Mouse (Mus musculus): Measurements from ENCODE around the gene Mus81. TPM values are rescaled to one million over a fixed set of nuclear protein-coding genes. Genes with fewer than 3 reads are reported as not detected.

Mus81 gene
- total and polyA plus RNA-seq, 3 experiments = 16.0 to 38.0 (median 19.5) TPM

GRCm38 (mm10) chr19:5510031-5511026 is 22.1 kb upstream of the Mus81 start, which contains the start of gene Snx32:
TSS of gene Snx32 (minus strand) at chr19:5510538.
- H3K4me1 ChIP-seq (ENCODE audit: insufficient read depth, low read depth, low read length) = peaks cover 45% of the 10 kb centered on the region
- DNase-seq (ENCODE audit: low spot score) = peak; percentile 99
- H3K27me3 ChIP-seq (ENCODE audit: insufficient read depth, low read length) = no peaks in the 10 kb centered on the region
- H3K9me3 ChIP-seq (replicated peaks) = no peaks in the 10 kb centered on the region
- peaks cover 2% of the 10 kb centered on the region for H3K36me3 ChIP-seq (replicated peaks)
- ATAC-seq (ENCODE audit: extremely low read depth, insufficient number of reproducible peaks, low FRiP score, poor library complexity, severe bottlenecking) = peak; percentile 96
- no peak for TF ChIP-seq CTCF (IDR thresholded peaks at IDR 0.05; ENCODE audit: low read depth, low read length)
- no peak for TF ChIP-seq POLR2AphosphoS5 (IDR thresholded peaks at IDR 0.05; ENCODE audit: insufficient replicate concordance, low read depth, low read length)
- no peak for TF ChIP-seq TAL1 (conservative IDR thresholded peaks at IDR 0.05; ENCODE audit: low read depth, low read length)
- TF ChIP-seq GATA1 (IDR thresholded peaks at IDR 0.05; ENCODE audit: borderline replicate concordance, low read length) = no peak
- no peak for TF ChIP-seq GATA2 (IDR thresholded peaks at IDR 0.05; ENCODE audit: borderline replicate concordance, low read depth, low read length)
- peak within 1 kb of the TSS; percentile 72 for H3K4me3 ChIP-seq (ENCODE audit: low read depth, low read length)

- Histone ChIP-seq H3K36me3 (replicated peaks) (peaks cover 33% of the 10 kb centered on the region), H3K4me1 (ENCODE audit: insufficient read depth, low read depth, low read length) (no peaks in the 10 kb centered on the region), H3K27me3 (ENCODE audit: insufficient read depth, low read length) (no peaks in the 10 kb centered on the region), H3K4me3 (ENCODE audit: low read depth, low read length) (no peak within 1 kb of the TSS), H3K9me3 (replicated peaks) (no peaks in the 10 kb centered on the region)
- no peak for ATAC-seq (ENCODE audit: extremely low read depth, insufficient number of reproducible peaks, low FRiP score, poor library complexity, severe bottlenecking)
- TF ChIP-seq TAL1 (conservative IDR thresholded peaks at IDR 0.05; ENCODE audit: low read depth, low read length) (no peak), GATA1 (IDR thresholded peaks at IDR 0.05; ENCODE audit: borderline replicate concordance, low read length) (no peak), POLR2AphosphoS5 (IDR thresholded peaks at IDR 0.05; ENCODE audit: insufficient replicate concordance, low read depth, low read length) (no peak), CTCF (IDR thresholded peaks at IDR 0.05; ENCODE audit: low read depth, low read length) (no peak), GATA2 (IDR thresholded peaks at IDR 0.05; ENCODE audit: borderline replicate concordance, low read depth, low read length) (no peak)
- no peak for DNase-seq (ENCODE audit: low spot score)
Measured at GRCm38 (mm10) chr19:5503687-5504086, 15.5 kb upstream of the Mus81 start, which contains the start of gene 1700020D05Rik. TSS of gene 1700020D05Rik (minus strand) at chr19:5503787.

GRCm38 (mm10) chr19:5500330-5500875 is 12.2 kb upstream of the Mus81 start:
- DNase-seq (ENCODE audit: low spot score) (no peak), ATAC-seq (ENCODE audit: extremely low read depth, insufficient number of reproducible peaks, low FRiP score, poor library complexity, severe bottlenecking) (no peak)
- peaks cover 16% of the 10 kb centered on the region for H3K4me1 ChIP-seq (ENCODE audit: insufficient read depth, low read depth, low read length)
- H3K36me3 ChIP-seq (replicated peaks) = peaks cover 63% of the 10 kb centered on the region
- TF ChIP-seq CTCF (IDR thresholded peaks at IDR 0.05; ENCODE audit: low read depth, low read length) (no peak), GATA2 (IDR thresholded peaks at IDR 0.05; ENCODE audit: borderline replicate concordance, low read depth, low read length) (no peak), POLR2AphosphoS5 (IDR thresholded peaks at IDR 0.05; ENCODE audit: insufficient replicate concordance, low read depth, low read length) (no peak), TAL1 (conservative IDR thresholded peaks at IDR 0.05; ENCODE audit: low read depth, low read length) (no peak), GATA1 (IDR thresholded peaks at IDR 0.05; ENCODE audit: borderline replicate concordance, low read length) (no peak)
- no peak overlapping the region for H3K4me3 ChIP-seq (ENCODE audit: low read depth, low read length)
- H3K27me3 ChIP-seq (ENCODE audit: insufficient read depth, low read length) = no peaks in the 10 kb centered on the region
- H3K9me3 ChIP-seq (replicated peaks) = no peaks in the 10 kb centered on the region

GRCm38 (mm10) chr19:5496052-5496370 is 7.8 kb upstream of the Mus81 start:
- no peak for ATAC-seq (ENCODE audit: extremely low read depth, insufficient number of reproducible peaks, low FRiP score, poor library complexity, severe bottlenecking)
- Histone ChIP-seq H3K4me3 (ENCODE audit: low read depth, low read length) (peak overlapping the region; percentile 13; the same call in 1 of the 2 replicates), H3K4me1 (ENCODE audit: insufficient read depth, low read depth, low read length) (peaks cover 38% of the 10 kb centered on the region), H3K9me3 (replicated peaks) (no peaks in the 10 kb centered on the region), H3K36me3 (replicated peaks) (peaks cover 76% of the 10 kb centered on the region), H3K27me3 (ENCODE audit: insufficient read depth, low read length) (no peaks in the 10 kb centered on the region)
- no peak for DNase-seq (ENCODE audit: low spot score)
- no peak for TF ChIP-seq GATA1 (IDR thresholded peaks at IDR 0.05; ENCODE audit: borderline replicate concordance, low read length)
- TF ChIP-seq POLR2AphosphoS5 (IDR thresholded peaks at IDR 0.05; ENCODE audit: insufficient replicate concordance, low read depth, low read length) = no peak
- no peak for TF ChIP-seq GATA2 (IDR thresholded peaks at IDR 0.05; ENCODE audit: borderline replicate concordance, low read depth, low read length)
- no peak for TF ChIP-seq TAL1 (conservative IDR thresholded peaks at IDR 0.05; ENCODE audit: low read depth, low read length)
- no peak for TF ChIP-seq CTCF (IDR thresholded peaks at IDR 0.05; ENCODE audit: low read depth, low read length)

- no peak for ATAC-seq (ENCODE audit: extremely low read depth, insufficient number of reproducible peaks, low FRiP score, poor library complexity, severe bottlenecking)
- peaks cover 73% of the 10 kb centered on the region for H3K36me3 ChIP-seq (replicated peaks)
- no peaks in the 10 kb centered on the region for H3K27me3 ChIP-seq (ENCODE audit: insufficient read depth, low read length)
- DNase-seq (ENCODE audit: low spot score) = no peak
- H3K9me3 ChIP-seq (replicated peaks) = no peaks in the 10 kb centered on the region
- TF ChIP-seq GATA1 (IDR thresholded peaks at IDR 0.05; ENCODE audit: borderline replicate concordance, low read length) (no peak), TAL1 (conservative IDR thresholded peaks at IDR 0.05; ENCODE audit: low read depth, low read length) (no peak), GATA2 (IDR thresholded peaks at IDR 0.05; ENCODE audit: borderline replicate concordance, low read depth, low read length) (no peak), POLR2AphosphoS5 (IDR thresholded peaks at IDR 0.05; ENCODE audit: insufficient replicate concordance, low read depth, low read length) (no peak), CTCF (IDR thresholded peaks at IDR 0.05; ENCODE audit: low read depth, low read length) (no peak)
- H3K4me1 ChIP-seq (ENCODE audit: insufficient read depth, low read depth, low read length) = peaks cover 38% of the 10 kb centered on the region
- H3K4me3 ChIP-seq (ENCODE audit: low read depth, low read length) = 0 out of 2 replicates have a peak overlapping the region, but pooled peaks have one; percentile 13
Measured at GRCm38 (mm10) chr19:5495353-5496051, 7.3 kb upstream of the Mus81 start.

All from G1E (cell line).